Mouse (Mus musculus): ENCODE data around the gene Fam189a1. TPM values are rescaled to one million over a fixed set of nuclear protein-coding genes. Genes with fewer than 3 reads are reported as not detected.

Fam189a1 gene
- polyA plus RNA-seq, 1 experiment from 2014 or later, result 12.6 TPM

GRCm38 (mm10) chr7:64889919-64890318 lies 266.5 kb downstream of the Fam189a1 start:
- no peak for ATAC-seq (replicated peaks)
- no peaks in the 10 kb centered on the region for H3K9me3 ChIP-seq
- 81% methylated on average over 9 of the region's 9 CpGs for WGBS
- H3K27me3 ChIP-seq (replicated peaks), result no peaks in the 10 kb centered on the region
- H3K4me1 ChIP-seq, result no peaks in the 10 kb centered on the region
- no peak overlapping the region for H3K4me2 ChIP-seq
- no peaks in the 10 kb centered on the region for H3K36me3 ChIP-seq (replicated peaks)
- no peak overlapping the region for H3K4me3 ChIP-seq
- H3K27ac ChIP-seq, result no peak overlapping the region
- no peak overlapping the region for H3K9ac ChIP-seq

GRCm38 (mm10) chr7:64884187-64884862 lies 272.0 kb downstream of the Fam189a1 start:
- peak overlapping the region; percentile 27; the same call in 1 of the 2 replicates for H3K27ac ChIP-seq
- ATAC-seq (replicated peaks), result peak; percentile 30; the same call in 1 of the 2 replicates
- WGBS, result 61% methylated on average over 11 of the region's 11 CpGs
- no peaks in the 10 kb centered on the region for H3K9me3 ChIP-seq
- H3K4me1 ChIP-seq, result peaks cover 5% of the 10 kb centered on the region; the same call in 1 of the 2 replicates
- no peak overlapping the region for H3K4me3 ChIP-seq
- no peak overlapping the region for H3K4me2 ChIP-seq
- no peaks in the 10 kb centered on the region for H3K27me3 ChIP-seq (replicated peaks)
- no peak overlapping the region for H3K9ac ChIP-seq
- H3K36me3 ChIP-seq (replicated peaks), result no peaks in the 10 kb centered on the region

- 68% methylated on average over 6 of the region's 6 CpGs for WGBS
- no peaks in the 10 kb centered on the region for H3K27me3 ChIP-seq (replicated peaks)
- no peak for ATAC-seq (replicated peaks)
- no peak overlapping the region for H3K4me2 ChIP-seq
- no peak overlapping the region for H3K27ac ChIP-seq
- H3K9ac ChIP-seq, result no peak overlapping the region
- H3K36me3 ChIP-seq (replicated peaks), result no peaks in the 10 kb centered on the region
- no peak overlapping the region for H3K4me3 ChIP-seq
- no peaks in the 10 kb centered on the region for H3K9me3 ChIP-seq
- H3K4me1 ChIP-seq, result peaks cover 5% of the 10 kb centered on the region; the same call in 1 of the 2 replicates
These were observed 274.1 kb downstream of the Fam189a1 start for GRCm38 (mm10) chr7:64882243-64882642.

- WGBS, result 83% methylated on average over 7 of the region's 7 CpGs
- ATAC-seq (replicated peaks), result no peak
These were observed 275.0 kb downstream of the Fam189a1 start for GRCm38 (mm10) chr7:64881387-64881786.

GRCm38 (mm10) chr7:64880415-64880814 lies 276.0 kb downstream of the Fam189a1 start:
- Histone ChIP-seq H3K27ac (no peak overlapping the region), H3K4me3 (no peak overlapping the region), H3K36me3 (replicated peaks) (no peaks in the 10 kb centered on the region), H3K9ac (no peak overlapping the region), H3K4me1 (peaks cover 5% of the 10 kb centered on the region; the same call in 1 of the 2 replicates), H3K27me3 (replicated peaks) (no peaks in the 10 kb centered on the region), H3K4me2 (no peak overlapping the region), H3K9me3 (no peaks in the 10 kb centered on the region)
- WGBS, result 90% methylated on average over 5 of the region's 5 CpGs
- ATAC-seq (replicated peaks), result no peak

More at GRCm38 (mm10) chr7:64881387-64881786, 275.0 kb downstream of the Fam189a1 start:
- Histone ChIP-seq H3K27me3 (replicated peaks) (no peaks in the 10 kb centered on the region), H3K27ac (no peak overlapping the region), H3K9ac (no peak overlapping the region), H3K9me3 (no peaks in the 10 kb centered on the region), H3K4me2 (no peak overlapping the region), H3K4me1 (peaks cover 5% of the 10 kb centered on the region; the same call in 1 of the 2 replicates), H3K36me3 (replicated peaks) (no peaks in the 10 kb centered on the region), H3K4me3 (no peak overlapping the region)

- no peaks in the 10 kb centered on the region for H3K27me3 ChIP-seq (replicated peaks)
- ATAC-seq (replicated peaks), result no peak
- WGBS, result 87% methylated on average over 4 of the region's 4 CpGs
These were observed 281.4 kb downstream of the Fam189a1 start for GRCm38 (mm10) chr7:64874941-64875340.

GRCm38 (mm10) chr7:64873266-64873665 lies 283.1 kb downstream of the Fam189a1 start:
- peak overlapping the region; percentile 33; the same call in 1 of the 2 replicates for H3K9ac ChIP-seq

More at GRCm38 (mm10) chr7:64874941-64875340, 281.4 kb downstream of the Fam189a1 start:
- Histone ChIP-seq H3K27ac (no peak overlapping the region), H3K4me3 (no peak overlapping the region), H3K9me3 (no peaks in the 10 kb centered on the region), H3K4me2 (no peak overlapping the region), H3K9ac (no peak overlapping the region), H3K36me3 (replicated peaks) (no peaks in the 10 kb centered on the region), H3K4me1 (peaks cover 15% of the 10 kb centered on the region)

GRCm38 (mm10) chr7:64872743-64873241 lies 283.6 kb downstream of the Fam189a1 start, which contains the start of gene Nsmce3:
Nsmce3 (minus strand) TSS chr7:64872997.
- Histone ChIP-seq H3K9me3 (no peaks in the 10 kb centered on the region), H3K4me2 (peak within 1 kb of the TSS; percentile 70), H3K36me3 (replicated peaks) (no peaks in the 10 kb centered on the region), H3K4me1 (peaks cover 31% of the 10 kb centered on the region), H3K27me3 (replicated peaks) (no peaks in the 10 kb centered on the region), H3K9ac (peak within 1 kb of the TSS; percentile 99), H3K4me3 (peak within 1 kb of the TSS; percentile 99), H3K27ac (peak within 1 kb of the TSS; percentile 97)
- ATAC-seq (replicated peaks), result peak; percentile 96
- WGBS, result under 1% methylated on average over 57 of the region's 57 CpGs

More at GRCm38 (mm10) chr7:64873266-64873665, 283.1 kb downstream of the Fam189a1 start:
- ATAC-seq (replicated peaks), result peak; percentile 0; the same call in 1 of the 2 replicates
- Histone ChIP-seq H3K4me2 (peak overlapping the region; percentile 70), H3K27ac (peak overlapping the region; percentile 97), H3K36me3 (replicated peaks) (no peaks in the 10 kb centered on the region), H3K9me3 (no peaks in the 10 kb centered on the region), H3K4me1 (peaks cover 31% of the 10 kb centered on the region), H3K27me3 (replicated peaks) (no peaks in the 10 kb centered on the region), H3K4me3 (peak overlapping the region; percentile 99)
- 34% methylated on average over 11 of the region's 11 CpGs for WGBS

GRCm38 (mm10) chr7:64871987-64872742 lies 284.2 kb downstream of the Fam189a1 start:
- 1% methylated on average over 33 of the region's 33 CpGs for WGBS
- peak overlapping the region; percentile 99 for H3K9ac ChIP-seq
- peak overlapping the region; percentile 97 for H3K27ac ChIP-seq
- ATAC-seq (replicated peaks), result peak; percentile 76; the same call in 1 of the 2 replicates
- H3K36me3 ChIP-seq (replicated peaks), result no peaks in the 10 kb centered on the region
- peak overlapping the region; percentile 70 for H3K4me2 ChIP-seq
- peaks cover 31% of the 10 kb centered on the region for H3K4me1 ChIP-seq
- H3K4me3 ChIP-seq, result peak overlapping the region; percentile 99
- H3K27me3 ChIP-seq (replicated peaks), result no peaks in the 10 kb centered on the region
- no peaks in the 10 kb centered on the region for H3K9me3 ChIP-seq

GRCm38 (mm10) chr7:64869549-64870065 lies 286.8 kb downstream of the Fam189a1 start:
- Histone ChIP-seq H3K9ac (no peak overlapping the region), H3K4me2 (0 out of 2 replicates have a peak overlapping the region, but pooled peaks have one; percentile 70), H3K36me3 (replicated peaks) (no peaks in the 10 kb centered on the region), H3K4me3 (no peak overlapping the region), H3K9me3 (no peaks in the 10 kb centered on the region), H3K27ac (no peak overlapping the region), H3K4me1 (peaks cover 31% of the 10 kb centered on the region), H3K27me3 (replicated peaks) (no peaks in the 10 kb centered on the region)
- WGBS, result 90% methylated on average over 6 of the region's 6 CpGs
- ATAC-seq (replicated peaks), result no peak

GRCm38 (mm10) chr7:64863538-64863937 lies 292.8 kb downstream of the Fam189a1 start:
- Histone ChIP-seq H3K4me2 (no peak overlapping the region), H3K4me1 (peaks cover 3% of the 10 kb centered on the region; the same call in 1 of the 2 replicates), H3K9ac (no peak overlapping the region), H3K4me3 (no peak overlapping the region), H3K9me3 (no peaks in the 10 kb centered on the region), H3K36me3 (replicated peaks) (no peaks in the 10 kb centered on the region), H3K27me3 (replicated peaks) (no peaks in the 10 kb centered on the region), H3K27ac (no peak overlapping the region)
- 83% methylated on average over 3 of the region's 3 CpGs for WGBS
- ATAC-seq (replicated peaks), result no peak

- no peaks in the 10 kb centered on the region for H3K4me1 ChIP-seq
- no peak overlapping the region for H3K4me2 ChIP-seq
- WGBS, result 82% methylated on average over 3 of the region's 3 CpGs
- H3K27me3 ChIP-seq (replicated peaks), result no peaks in the 10 kb centered on the region
- H3K4me3 ChIP-seq, result no peak overlapping the region
- no peak for ATAC-seq (replicated peaks)
- H3K27ac ChIP-seq, result no peak overlapping the region
- no peaks in the 10 kb centered on the region for H3K36me3 ChIP-seq (replicated peaks)
- H3K9me3 ChIP-seq, result no peaks in the 10 kb centered on the region
- no peak overlapping the region for H3K9ac ChIP-seq
These were observed 293.4 kb downstream of the Fam189a1 start for GRCm38 (mm10) chr7:64862978-64863377.

Data from midbrain, embryonic 15.5 days (tissue).